Mouse (Mus musculus) liver, postnatal 0 days (tissue): ENCODE data around the gene Olfr437. TPM values are rescaled to one million over a fixed set of nuclear protein-coding genes. Genes with fewer than 3 reads are reported as not detected.
"Not testable (repeated sequence)": the region's sequence is repeated elsewhere in the genome, so short reads cannot be mapped to it uniquely, and the experiment has no call there.

Source experiments
- ATAC-seq: fragments of 200-750 bp; cut with Nextera tagmentation; 2 replicates; pipeline ENCODE4 v1.8.0; 2017; ENCODE audit warnings: mild to moderate bottlenecking, moderate library complexity
- DNase-seq: peaks from one replicate; pipeline ENCODE4 v3.0.0-alpha.2; 2016
- H3K27ac ChIP-seq: fragments of 300-500 bp; sonication (generic); 2 replicates; pipeline ENCODE4 v1.5.1; 2014; ENCODE audit warnings: antibody characterized with exemption, moderate library complexity, mild to moderate bottlenecking, low read depth
- H3K27me3 ChIP-seq: fragments of 300-500 bp; sonication (generic); 2 replicates; pipeline ENCODE4 v1.6.1; 2014; ENCODE audit warnings: low read length, control low read depth, mixed read lengths; ENCODE audit not compliant: insufficient read depth
- H3K36me3 ChIP-seq: fragments of 300-500 bp; sonication (generic); replicated peaks from 2 replicates; pipeline ENCODE4 v1.6.1; 2014; ENCODE audit warnings: mild to moderate bottlenecking, control low read depth, low read length, moderate library complexity, mixed read lengths; ENCODE audit not compliant: insufficient read depth
- H3K4me1 ChIP-seq: fragments of 300-500 bp; sonication (generic); 2 replicates; pipeline ENCODE4 v1.6.1; 2014; ENCODE audit warnings: antibody characterized with exemption, mild to moderate bottlenecking, control low read depth; ENCODE audit not compliant: insufficient read depth
- H3K4me2 ChIP-seq: fragments of 300-500 bp; sonication (generic); 2 replicates; pipeline ENCODE4 v1.6.1; 2014; ENCODE audit warnings: low read depth, mild to moderate bottlenecking, low read length, moderate library complexity, mixed read lengths
- H3K4me3 ChIP-seq: fragments of 300-500 bp; sonication (generic); 2 replicates; pipeline ENCODE4 v1.5.1; 2014; ENCODE audit warnings: low read depth, low read length
- H3K9ac ChIP-seq: fragments of 300-500 bp; sonication (generic); replicated peaks from 2 replicates; pipeline ENCODE4 v1.6.1; 2014; ENCODE audit warnings: mild to moderate bottlenecking, moderate library complexity
- H3K9me3 ChIP-seq: fragments of 300-500 bp; sonication (generic); 2 replicates; pipeline ENCODE4 v1.6.1; 2016; ENCODE audit warnings: mild to moderate bottlenecking, control low read depth, low read length, mixed read lengths
- CTCF ChIP-seq: sonication (generic); IDR thresholded peaks from 2 replicates; pipeline ENCODE4 v1.5.1; 2016; ENCODE audit warnings: antibody characterized with exemption, low read depth
- EP300 ChIP-seq: IDR thresholded peaks from 2 replicates; pipeline ENCODE4 v1.6.1; 2016; ENCODE audit warnings: antibody characterized with exemption, low read depth, mild to moderate bottlenecking
- WGBS: fragments of 180-500 bp; shearing (Covaris S2); extraction: QIAGEN DNeasy Blood & Tissue Kit; methylation state at CpG from one replicate; pipeline ENCODE4 v1.1.7; 2014; ENCODE audit not compliant: insufficient replicate concordance; 5-methylcytosine and 5-hydroxymethylcytosine counted together
- polyA plus RNA-seq: library from polyadenylated mRNA; unstranded; fragments of >200 nt; fragmentation: Nextera tagmentation; extraction: Ambion mirVana; gene quantifications from 2 replicates; pipeline ENCODE4 v1.2.1, GENCODE M21; 2015

Olfr437 gene
- polyA plus RNA-seq, 1 experiment from 2014 or later: not detected

GRCm38 (mm10) chr6:43178584-43179501 is 15.8 kb downstream of the Olfr437 start:
- no peaks in the 10 kb centered on the region for H3K27me3 ChIP-seq
- DNase-seq: no peak
- no peaks in the 10 kb centered on the region for H3K4me1 ChIP-seq
- H3K4me3 ChIP-seq: no peak overlapping the region
- H3K9me3 ChIP-seq: no peaks in the 10 kb centered on the region
- ATAC-seq: no peak
- TF ChIP-seq CTCF: no peak
- WGBS: 62% methylated on average over 6 of the region's 6 CpGs
- H3K27ac ChIP-seq: no peak overlapping the region
- no peak overlapping the region for H3K4me2 ChIP-seq
- no peak overlapping the region for H3K9ac ChIP-seq
- no peaks in the 10 kb centered on the region for H3K36me3 ChIP-seq

- TF ChIP-seq CTCF (no peak), EP300 (no peak)
- Histone ChIP-seq H3K4me2 (no peak overlapping the region), H3K27ac (no peak overlapping the region), H3K36me3 (no peaks in the 10 kb centered on the region), H3K4me1 (no peaks in the 10 kb centered on the region), H3K27me3 (no peaks in the 10 kb centered on the region), H3K9ac (no peak overlapping the region), H3K4me3 (no peak overlapping the region), H3K9me3 (no peaks in the 10 kb centered on the region)
- 77% methylated on average over 3 of the region's 3 CpGs for WGBS
- DNase-seq: no peak
- ATAC-seq: no peak
Measured at GRCm38 (mm10) chr6:43190986-43191385, 27.9 kb downstream of the Olfr437 start.

- TF ChIP-seq CTCF (no peak), EP300 (no peak)
- H3K4me1 ChIP-seq: no peaks in the 10 kb centered on the region
- no peaks in the 10 kb centered on the region for H3K9me3 ChIP-seq
- H3K4me2 ChIP-seq: no peak within 1 kb of the TSS
- H3K9ac ChIP-seq: no peak within 1 kb of the TSS
- no peak within 1 kb of the TSS for H3K4me3 ChIP-seq
- ATAC-seq (no peak), DNase-seq (no peak)
- no peak within 1 kb of the TSS for H3K27ac ChIP-seq
- no peaks in the 10 kb centered on the region for H3K27me3 ChIP-seq
- no peaks in the 10 kb centered on the region for H3K36me3 ChIP-seq
Measured at GRCm38 (mm10) chr6:43196781-43197180, 33.7 kb downstream of the Olfr437 start, which contains the start of gene Olfr435. Gene Olfr435 (plus strand): TSS chr6:43197146.

- no peaks in the 10 kb centered on the region for H3K36me3 ChIP-seq
- no peak for DNase-seq
- TF ChIP-seq CTCF: no peak
- TF ChIP-seq EP300: no peak
- no peak overlapping the region for H3K9ac ChIP-seq
- H3K4me3 ChIP-seq: no peak overlapping the region
- 44% methylated on average over 3 of the region's 3 CpGs for WGBS
- no peaks in the 10 kb centered on the region for H3K4me1 ChIP-seq
- no peak overlapping the region for H3K27ac ChIP-seq
- H3K9me3 ChIP-seq: no peaks in the 10 kb centered on the region
- no peak for ATAC-seq
- no peak overlapping the region for H3K4me2 ChIP-seq
- H3K27me3 ChIP-seq: no peaks in the 10 kb centered on the region
Measured at GRCm38 (mm10) chr6:43198094-43198493, 35.0 kb downstream of the Olfr437 start.

- DNase-seq (no peak), ATAC-seq (no peak)
- Histone ChIP-seq H3K27ac (no peak overlapping the region), H3K27me3 (no peaks in the 10 kb centered on the region), H3K4me1 (no peaks in the 10 kb centered on the region), H3K9ac (no peak overlapping the region), H3K4me2 (no peak overlapping the region), H3K36me3 (no peaks in the 10 kb centered on the region), H3K9me3 (no peaks in the 10 kb centered on the region), H3K4me3 (no peak overlapping the region)
- TF ChIP-seq CTCF (no peak), EP300 (no peak)
Measured at GRCm38 (mm10) chr6:43202786-43203185, 39.7 kb downstream of the Olfr437 start.

- no peak overlapping the region for H3K9ac ChIP-seq
- TF ChIP-seq CTCF (no peak), EP300 (no peak)
- H3K4me1 ChIP-seq: no peaks in the 10 kb centered on the region
- WGBS: 29% methylated on average over 2 of the region's 2 CpGs
- ATAC-seq (no peak), DNase-seq (no peak)
- no peaks in the 10 kb centered on the region for H3K27me3 ChIP-seq
- H3K27ac ChIP-seq: no peak overlapping the region
- H3K4me3 ChIP-seq: no peak overlapping the region
- H3K9me3 ChIP-seq: no peaks in the 10 kb centered on the region
- no peaks in the 10 kb centered on the region for H3K36me3 ChIP-seq
- H3K4me2 ChIP-seq: no peak overlapping the region
Measured at GRCm38 (mm10) chr6:43205355-43205754, 42.3 kb downstream of the Olfr437 start.

GRCm38 (mm10) chr6:43212873-43213272 is 49.8 kb downstream of the Olfr437 start, which contains the start of gene Olfr434:
Gene Olfr434 (plus strand): TSS chr6:43213021.
- H3K27ac ChIP-seq, H3K27me3 ChIP-seq, H3K4me2 ChIP-seq, ATAC-seq, H3K4me1 ChIP-seq, H3K9ac ChIP-seq, H3K4me3 ChIP-seq, H3K9me3 ChIP-seq, H3K36me3 ChIP-seq, DNase-seq: not testable (repeated sequence)

Other genes starting within 250 kb of the Olfr437 start
- not detected in 2 replicates for gene Olfr446, start 241.9 kb upstream of the Olfr437 start, polyA plus RNA-seq
- not detected in 2 replicates for gene Olfr444, start 214.2 kb upstream of the Olfr437 start, polyA plus RNA-seq
- gene Olfr441, start 56.9 kb upstream of the Olfr437 start, polyA plus RNA-seq: not detected in 2 replicates
- not detected in 2 replicates for gene Olfr237-ps1, start 16.7 kb upstream of the Olfr437 start, polyA plus RNA-seq
- gene Olfr13, start 8.9 kb downstream of the Olfr437 start, polyA plus RNA-seq: not detected in 2 replicates
- gene Olfr435, start 33.9 kb downstream of the Olfr437 start, polyA plus RNA-seq: not detected in 2 replicates
- not detected in 2 replicates for gene Olfr434, start 49.7 kb downstream of the Olfr437 start, polyA plus RNA-seq
- gene Olfr47, start 68.2 kb downstream of the Olfr437 start, polyA plus RNA-seq: not detected in 2 replicates
- gene Arhgef5, start 102.3 kb downstream of the Olfr437 start, polyA plus RNA-seq: 2.6 and 3.1 TPM in 2 replicates
- not detected in 2 replicates for gene Nobox, start 146.3 kb downstream of the Olfr437 start, polyA plus RNA-seq